Mouse (Mus musculus) intestine, postnatal 0 days (tissue): ENCODE measurements at regions not wholly inside any gene's neighbourhood (a gene's known extent, or its start where the extent isn't known, plus 50 kb on each side); places are given as distances from the start of the nearest gene placed in this dataset.
A peak's percentile ranks its signal among the peaks of the same experiment; 100 is the strongest.

Source experiments
- ATAC-seq: fragments of 200-750 bp; cut with Nextera tagmentation; 2 replicates; pipeline ENCODE4 v1.8.0; 2017; ENCODE audit warnings: mild to moderate bottlenecking, moderate TSS enrichment, moderate library complexity
- H3K27ac ChIP-seq: fragments of 300-500 bp; sonication (generic); 2 replicates; pipeline ENCODE4 v1.5.1; 2014; ENCODE audit warnings: mild to moderate bottlenecking, low read depth, low read length, moderate library complexity
- H3K27me3 ChIP-seq: fragments of 300-500 bp; sonication (generic); replicated peaks from 2 replicates; pipeline ENCODE4 v1.6.1; 2014; ENCODE audit warnings: low read length, mixed read lengths; ENCODE audit not compliant: control insufficient read depth, insufficient read depth
- H3K36me3 ChIP-seq: fragments of 300-500 bp; sonication (generic); 2 replicates; pipeline ENCODE4 v1.6.1; 2014; ENCODE audit warnings: mild to moderate bottlenecking, moderate library complexity; ENCODE audit not compliant: control insufficient read depth, insufficient read depth
- H3K4me1 ChIP-seq: fragments of 300-500 bp; sonication (generic); replicated peaks from 2 replicates; pipeline ENCODE4 v1.6.1; 2014; ENCODE audit warnings: antibody characterized with exemption, low read length, mixed read lengths; ENCODE audit not compliant: control insufficient read depth, insufficient read depth
- H3K4me2 ChIP-seq: fragments of 300-500 bp; sonication (generic); replicated peaks from 2 replicates; pipeline ENCODE4 v1.6.1; 2014; ENCODE audit warnings: low read depth, mild to moderate bottlenecking, moderate library complexity
- H3K4me3 ChIP-seq: fragments of 300-500 bp; sonication (generic); 2 replicates; pipeline ENCODE4 v1.5.1; 2014; ENCODE audit warnings: low read depth, low read length
- H3K9ac ChIP-seq: fragments of 300-500 bp; sonication (generic); 2 replicates; pipeline ENCODE4 v1.6.1; 2014; ENCODE audit warnings: mild to moderate bottlenecking, low read depth, low read length
- H3K9me3 ChIP-seq: fragments of 300-500 bp; sonication (generic); 2 replicates; pipeline ENCODE4 v1.6.1; 2016; ENCODE audit warnings: mixed run types; ENCODE audit not compliant: control insufficient read depth
- CTCF ChIP-seq: sonication (generic); IDR thresholded peaks from 2 replicates; pipeline ENCODE4 v1.5.1; 2016; ENCODE audit warnings: low read depth, mild to moderate bottlenecking, control low read depth, antibody characterized with exemption, moderate library complexity
- WGBS: fragments of 180-500 bp; shearing (Covaris S2); extraction: QIAGEN DNeasy Blood & Tissue Kit; methylation state at CpG from one replicate; pipeline ENCODE4 v1.1.7; 2014; 5-methylcytosine and 5-hydroxymethylcytosine counted together

DNA sequence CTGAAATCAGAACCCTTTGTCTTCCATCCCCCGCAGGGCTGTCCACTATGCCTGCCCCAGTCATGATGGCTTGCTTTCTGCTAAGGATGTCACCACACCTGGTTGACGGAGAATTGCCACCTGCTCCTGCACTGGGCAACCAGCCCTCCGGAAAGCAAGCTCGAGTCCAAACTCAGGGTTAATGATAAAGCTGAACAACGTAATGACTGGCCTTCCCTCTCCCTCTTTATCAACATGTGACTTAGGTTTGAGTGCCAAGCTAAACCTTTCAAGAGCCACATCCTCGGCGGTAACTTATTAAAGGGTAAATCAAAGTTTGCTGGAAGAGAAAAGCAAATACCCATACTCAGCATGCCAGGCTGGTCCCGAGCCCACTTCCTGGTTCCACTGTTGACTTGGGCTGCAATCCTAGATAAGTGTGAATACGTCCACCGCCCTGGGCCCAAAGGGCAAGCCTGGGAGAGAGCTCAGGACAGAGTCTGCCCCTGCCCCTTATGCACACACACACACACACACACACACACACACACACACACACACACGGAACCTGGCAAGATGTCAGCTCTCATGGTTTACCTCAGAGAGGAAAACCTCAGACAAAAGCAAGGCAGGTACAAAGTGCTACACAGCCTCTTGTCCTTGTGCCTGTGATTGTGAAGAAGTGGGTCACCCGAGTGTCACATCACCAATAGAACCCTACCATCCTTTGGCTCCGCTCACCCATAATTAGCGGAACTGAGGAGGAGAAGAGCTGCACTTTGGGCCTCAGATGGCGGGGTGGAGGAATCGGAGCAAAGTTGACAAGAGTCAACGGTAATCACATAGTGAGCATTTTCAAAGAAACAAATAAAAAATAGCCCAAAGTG, 116.0 kb downstream of the Tomm20 start:
- no peak for TF ChIP-seq CTCF
- peak; percentile 72 for ATAC-seq
- 33% methylated on average over 17 of the region's 17 CpGs for WGBS
- Histone ChIP-seq H3K27ac (peak overlapping the region; percentile 92), H3K4me1 (peaks cover 46% of the 10 kb centered on the region), H3K9ac (peak overlapping the region; percentile 5), H3K27me3 (no peaks in the 10 kb centered on the region), H3K4me3 (no peak overlapping the region), H3K9me3 (no peaks in the 10 kb centered on the region), H3K36me3 (no peaks in the 10 kb centered on the region), H3K4me2 (0 out of 2 replicates have a peak overlapping the region, but pooled peaks have one; percentile 13)

DNA sequence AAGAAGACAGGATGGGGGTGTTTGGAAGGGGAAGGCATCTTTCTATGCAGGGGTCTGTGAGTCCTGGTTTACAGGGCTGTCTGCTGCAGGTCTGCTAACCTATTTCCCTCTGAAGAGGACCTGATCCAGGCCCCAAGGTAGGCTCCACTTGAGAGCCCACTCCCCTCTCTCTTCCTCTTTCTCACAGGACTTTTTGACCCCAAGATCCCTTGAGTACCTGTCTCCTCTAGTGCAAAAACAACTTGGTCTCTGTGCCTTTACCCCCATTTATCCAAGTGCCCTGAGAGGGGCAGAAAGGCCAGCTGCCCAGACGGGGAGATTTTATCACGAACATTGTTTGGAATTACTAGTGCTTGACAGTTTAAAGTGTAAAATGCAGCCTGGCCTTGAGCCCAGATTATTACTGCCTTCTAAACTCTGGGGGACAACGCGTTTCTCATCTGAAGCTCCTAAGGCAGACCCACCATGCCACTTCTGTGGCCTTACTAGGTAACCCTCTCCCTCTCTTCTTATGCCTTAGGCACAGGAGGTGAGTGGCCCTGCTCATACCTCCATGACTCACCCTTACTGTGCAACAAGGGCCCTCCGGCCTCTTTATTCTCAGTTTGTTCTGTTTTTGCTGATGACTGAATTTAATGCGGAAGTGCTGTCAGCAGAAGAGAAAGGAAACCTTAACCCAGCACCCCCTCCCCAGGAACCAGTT, 117.8 kb downstream of the Tomm20 start:
- no peaks in the 10 kb centered on the region for H3K27me3 ChIP-seq
- H3K4me2 ChIP-seq: no peak overlapping the region
- H3K36me3 ChIP-seq: no peaks in the 10 kb centered on the region
- peak; percentile 4; the same call in 1 of the 2 replicates for ATAC-seq
- 0 out of 2 replicates have a peak overlapping the region, but pooled peaks have one; percentile 5 for H3K9ac ChIP-seq
- no peak overlapping the region for H3K4me3 ChIP-seq
- no peak for TF ChIP-seq CTCF
- no peaks in the 10 kb centered on the region for H3K9me3 ChIP-seq
- peaks cover 40% of the 10 kb centered on the region for H3K4me1 ChIP-seq
- WGBS: 4% methylated on average over 6 of the region's 6 CpGs
- H3K27ac ChIP-seq: peak overlapping the region; percentile 94

DNA sequence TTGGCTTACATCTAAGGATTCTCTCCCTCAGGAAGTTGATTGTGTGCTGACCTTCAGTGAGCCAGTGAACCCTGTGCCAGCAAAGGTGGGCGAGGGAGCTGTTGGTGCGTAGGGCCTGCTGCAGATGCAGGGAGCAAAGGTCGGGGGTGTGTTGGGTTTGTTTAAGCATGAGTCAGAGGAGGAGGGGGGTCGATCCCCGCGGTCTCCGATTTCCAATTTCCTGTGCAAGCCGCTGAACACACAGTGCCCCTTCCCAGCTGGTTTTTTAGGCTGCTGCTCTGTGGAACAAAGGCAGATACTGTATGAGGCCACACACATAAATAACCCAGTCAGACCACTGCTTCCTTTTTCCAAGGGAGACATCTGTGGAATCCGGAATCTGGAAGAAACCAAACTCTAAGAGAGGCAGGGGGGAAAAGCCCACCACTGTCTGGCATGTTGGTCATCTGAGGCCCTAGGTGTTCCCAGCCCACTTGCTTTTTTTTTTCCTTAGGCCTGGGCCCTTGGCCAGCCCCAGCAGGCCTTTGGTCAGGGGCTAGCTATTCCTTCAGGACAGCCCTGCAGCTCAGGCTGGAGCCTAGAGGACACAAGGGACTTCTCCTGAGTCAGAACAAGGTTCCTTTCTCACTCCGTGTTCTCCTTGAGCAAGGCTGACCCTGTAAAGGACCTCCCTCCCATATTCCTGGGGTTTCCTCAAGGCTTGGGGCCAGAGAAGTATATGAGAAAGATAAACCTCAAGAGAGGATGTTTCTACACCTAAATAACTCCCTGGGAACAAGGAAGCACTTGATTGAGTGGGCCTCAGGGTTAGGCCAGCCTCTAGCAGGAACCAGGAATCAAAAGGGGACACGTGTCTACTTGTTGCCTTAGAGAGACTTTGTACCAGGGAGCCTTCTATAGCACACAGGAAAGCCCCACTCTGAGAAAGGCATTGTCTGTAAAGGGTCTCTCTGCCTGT, 119.0 kb downstream of the Tomm20 start:
- under 1% methylated on average over 11 of the region's 11 CpGs for WGBS
- Histone ChIP-seq H3K27ac (peak overlapping the region; percentile 94), H3K4me2 (0 out of 2 replicates have a peak overlapping the region, but pooled peaks have one; percentile 1), H3K9me3 (no peaks in the 10 kb centered on the region), H3K4me3 (no peak overlapping the region), H3K9ac (peak overlapping the region; percentile 5; the same call in 1 of the 2 replicates), H3K36me3 (no peaks in the 10 kb centered on the region), H3K27me3 (no peaks in the 10 kb centered on the region), H3K4me1 (peaks cover 31% of the 10 kb centered on the region; the same call in 1 of the 2 replicates)
- no peak for TF ChIP-seq CTCF
- ATAC-seq: peak; percentile 59

DNA sequence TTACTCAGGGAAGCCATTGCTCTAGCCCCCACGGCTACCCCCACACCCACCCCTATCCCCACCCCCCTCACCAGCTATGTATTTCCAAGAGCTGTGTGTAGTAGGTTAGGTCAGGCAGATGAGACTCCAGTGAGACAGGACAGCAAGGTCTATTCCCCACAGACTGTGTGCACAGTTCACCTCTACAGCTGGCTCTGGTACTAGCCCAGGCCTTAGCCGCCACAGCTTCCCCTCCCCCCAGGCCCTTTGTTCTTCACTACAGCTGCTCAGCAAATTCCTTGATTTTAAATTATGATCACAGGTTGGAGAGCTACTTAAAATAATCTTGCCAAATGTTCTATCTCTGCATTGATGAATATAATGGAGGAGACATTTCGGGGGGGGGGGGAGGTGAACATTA, 119.8 kb downstream of the Tomm20 start:
- Histone ChIP-seq H3K27me3 (no peaks in the 10 kb centered on the region), H3K27ac (peak overlapping the region; percentile 94), H3K4me1 (peaks cover 31% of the 10 kb centered on the region; the same call in 1 of the 2 replicates), H3K4me2 (no peak overlapping the region), H3K9ac (no peak overlapping the region), H3K4me3 (no peak overlapping the region), H3K36me3 (no peaks in the 10 kb centered on the region), H3K9me3 (no peaks in the 10 kb centered on the region)
- no peak for TF ChIP-seq CTCF
- 2% methylated on average over 3 of the region's 3 CpGs for WGBS
- ATAC-seq: no peak

DNA sequence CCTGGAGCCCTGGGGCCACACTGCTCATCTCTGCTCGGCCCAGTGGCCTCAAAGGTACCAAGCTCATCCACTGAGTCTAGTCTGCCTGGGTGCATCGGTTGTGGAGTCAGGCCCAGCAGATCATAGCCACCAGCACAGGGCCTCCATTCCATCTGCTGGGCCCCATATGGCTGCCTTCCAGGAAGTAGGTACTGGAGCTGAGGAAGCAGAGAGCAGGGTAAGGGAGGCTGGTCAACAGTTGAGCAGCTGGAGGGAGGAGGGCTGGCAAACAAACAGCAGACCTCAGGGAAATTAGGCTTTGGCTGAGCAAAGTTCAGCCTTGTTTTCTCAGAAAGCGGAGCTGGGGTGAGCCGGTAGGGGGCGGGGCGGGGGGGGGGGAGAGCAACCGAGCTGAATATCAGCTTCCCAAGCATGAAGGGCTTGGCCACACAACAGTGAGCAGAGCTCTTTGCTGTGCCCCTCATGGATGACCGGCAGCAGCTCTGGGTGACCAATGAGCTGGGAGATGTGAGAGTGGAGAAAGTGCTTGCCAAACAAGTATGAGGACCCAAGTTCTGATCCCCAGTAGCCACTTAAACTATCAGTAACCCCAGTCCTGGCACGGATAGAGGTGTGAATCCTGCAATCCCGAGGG, 121.0 kb downstream of the Tomm20 start:
- Histone ChIP-seq H3K9ac (peak overlapping the region; percentile 32; the same call in 1 of the 2 replicates), H3K9me3 (no peaks in the 10 kb centered on the region), H3K36me3 (no peaks in the 10 kb centered on the region), H3K27me3 (no peaks in the 10 kb centered on the region), H3K27ac (peak overlapping the region; percentile 94), H3K4me2 (no peak overlapping the region), H3K4me1 (peaks cover 26% of the 10 kb centered on the region; the same call in 1 of the 2 replicates), H3K4me3 (no peak overlapping the region)
- 26% methylated on average over 10 of the region's 10 CpGs for WGBS
- peak; percentile 31 for TF ChIP-seq CTCF
- peak; percentile 49 for ATAC-seq
